Mouse (Mus musculus): ENCODE data around the gene Ttc28. TPM values are rescaled to one million over a fixed set of nuclear protein-coding genes. Genes with fewer than 3 reads are reported as not detected.
A peak's percentile ranks its signal among the peaks of the same experiment; 100 is the strongest.

Ttc28 gene
- polyA plus RNA-seq, 1 experiment from 2014 or later: 5.4 TPM

DNA sequence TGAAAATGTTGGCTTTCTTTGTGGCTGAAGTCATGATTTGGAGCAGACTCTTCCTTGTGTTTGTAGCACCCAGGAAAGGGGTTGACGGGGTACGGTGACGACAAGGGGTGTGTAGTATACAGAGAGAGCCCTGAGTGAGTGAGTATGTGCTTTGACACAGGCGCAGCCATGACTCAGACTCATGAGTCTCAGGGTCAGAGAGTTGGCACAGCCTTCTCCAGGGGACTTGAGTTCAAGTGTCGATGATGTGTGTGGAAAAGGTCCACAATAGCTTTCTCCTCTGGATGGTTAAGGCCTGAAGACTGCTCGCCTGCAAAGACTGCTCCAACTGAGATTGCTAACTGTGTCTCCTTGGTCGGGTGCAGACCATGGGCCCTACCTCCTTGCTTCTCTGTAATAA, 97.1 kb downstream of the Ttc28 start:
- DNase-seq (ENCODE audit: low spot score) (no peak), ATAC-seq (peak; percentile 11; the same call in 1 of the 2 replicates)
- Histone ChIP-seq H3K27ac (ENCODE audit: low read length) (no peak overlapping the region), H3K4me3 (ENCODE audit: low read depth, low read length) (no peak overlapping the region), H3K9me3 (ENCODE audit: low read length) (no peaks in the 10 kb centered on the region), H3K36me3 (ENCODE audit: insufficient read depth, low read length) (no peaks in the 10 kb centered on the region), H3K4me2 (replicated peaks; ENCODE audit: low read depth, low read length) (no peak overlapping the region), H3K4me1 (ENCODE audit: insufficient read depth, low read depth, low read length) (no peaks in the 10 kb centered on the region), H3K9ac (replicated peaks; ENCODE audit: low read depth) (no peak overlapping the region), H3K27me3 (replicated peaks; ENCODE audit: insufficient read depth, low read length) (no peaks in the 10 kb centered on the region)
- WGBS: 71% methylated on average over 7 of the region's 7 CpGs
- TF ChIP-seq CTCF (IDR thresholded peaks at IDR 0.05) (no peak), EP300 (IDR thresholded peaks at IDR 0.05) (no peak)

DNA sequence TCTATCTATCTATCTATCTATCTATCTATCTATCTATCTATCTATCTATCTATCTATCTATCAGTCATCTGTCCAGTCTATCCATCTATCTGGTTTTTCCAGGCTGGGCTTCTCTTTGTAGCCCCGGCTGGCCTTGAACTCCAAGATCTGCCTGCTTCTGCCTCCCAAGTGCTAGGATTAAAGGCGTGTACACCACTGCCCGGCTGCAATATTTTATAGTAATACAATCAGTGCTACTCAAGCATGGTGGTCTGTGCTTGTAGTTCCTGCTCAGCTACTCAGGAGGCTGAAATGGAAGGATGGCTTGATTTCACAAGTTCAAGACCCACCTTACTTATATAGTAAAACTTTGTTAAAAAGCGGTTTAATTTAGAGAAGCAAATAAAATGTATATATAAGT, 98.2 kb downstream of the Ttc28 start:
- Histone ChIP-seq H3K4me2 (replicated peaks; ENCODE audit: low read depth, low read length) (no peak overlapping the region), H3K4me3 (ENCODE audit: low read depth, low read length) (no peak overlapping the region), H3K9me3 (ENCODE audit: low read length) (no peaks in the 10 kb centered on the region), H3K4me1 (ENCODE audit: insufficient read depth, low read depth, low read length) (no peaks in the 10 kb centered on the region), H3K27ac (ENCODE audit: low read length) (no peak overlapping the region), H3K36me3 (ENCODE audit: insufficient read depth, low read length) (no peaks in the 10 kb centered on the region), H3K9ac (replicated peaks; ENCODE audit: low read depth) (no peak overlapping the region), H3K27me3 (replicated peaks; ENCODE audit: insufficient read depth, low read length) (no peaks in the 10 kb centered on the region)
- 79% methylated on average over 4 of the region's 4 CpGs for WGBS
- TF ChIP-seq EP300 (IDR thresholded peaks at IDR 0.05): no peak
- TF ChIP-seq CTCF (IDR thresholded peaks at IDR 0.05): no peak
- ATAC-seq: no peak
- no peak for DNase-seq (ENCODE audit: low spot score)

DNA sequence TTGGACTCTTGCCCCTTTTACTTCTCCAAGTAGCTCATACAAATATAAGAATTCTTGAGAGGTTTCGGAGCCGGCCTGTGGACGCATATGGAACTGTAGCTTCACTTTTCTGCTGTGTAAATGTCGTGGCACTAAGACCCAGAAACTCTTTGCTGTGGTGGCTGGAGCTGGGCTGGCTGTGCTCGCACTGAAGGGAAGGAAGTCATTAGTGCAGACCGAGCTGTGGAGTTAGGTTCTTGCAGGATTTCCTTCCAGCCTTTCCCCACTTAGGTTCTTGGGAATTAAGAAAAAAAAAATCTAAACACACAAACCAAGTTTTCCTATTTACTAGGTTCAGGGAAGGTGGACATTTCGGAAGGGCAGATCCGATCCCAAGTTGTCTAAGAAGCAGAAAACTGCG, 98.9 kb downstream of the Ttc28 start:
- H3K4me3 ChIP-seq (ENCODE audit: low read depth, low read length): peak overlapping the region; percentile 66
- H3K36me3 ChIP-seq (ENCODE audit: insufficient read depth, low read length): no peaks in the 10 kb centered on the region
- peak overlapping the region; percentile 95 for H3K27ac ChIP-seq (ENCODE audit: low read length)
- ATAC-seq (peak; percentile 86), DNase-seq (ENCODE audit: low spot score) (peak; percentile 97)
- H3K9ac ChIP-seq (replicated peaks; ENCODE audit: low read depth): peak overlapping the region; percentile 63; the same call in 1 of the 2 replicates
- 0% methylated on average over 9 of the region's 9 CpGs for WGBS
- no peaks in the 10 kb centered on the region for H3K27me3 ChIP-seq (replicated peaks; ENCODE audit: insufficient read depth, low read length)
- peak; percentile 66 for TF ChIP-seq EP300 (IDR thresholded peaks at IDR 0.05)
- peak; percentile 70 for TF ChIP-seq CTCF (IDR thresholded peaks at IDR 0.05)
- H3K4me1 ChIP-seq (ENCODE audit: insufficient read depth, low read depth, low read length): no peaks in the 10 kb centered on the region
- H3K4me2 ChIP-seq (replicated peaks; ENCODE audit: low read depth, low read length): peak overlapping the region; percentile 89
- no peaks in the 10 kb centered on the region for H3K9me3 ChIP-seq (ENCODE audit: low read length)

DNA sequence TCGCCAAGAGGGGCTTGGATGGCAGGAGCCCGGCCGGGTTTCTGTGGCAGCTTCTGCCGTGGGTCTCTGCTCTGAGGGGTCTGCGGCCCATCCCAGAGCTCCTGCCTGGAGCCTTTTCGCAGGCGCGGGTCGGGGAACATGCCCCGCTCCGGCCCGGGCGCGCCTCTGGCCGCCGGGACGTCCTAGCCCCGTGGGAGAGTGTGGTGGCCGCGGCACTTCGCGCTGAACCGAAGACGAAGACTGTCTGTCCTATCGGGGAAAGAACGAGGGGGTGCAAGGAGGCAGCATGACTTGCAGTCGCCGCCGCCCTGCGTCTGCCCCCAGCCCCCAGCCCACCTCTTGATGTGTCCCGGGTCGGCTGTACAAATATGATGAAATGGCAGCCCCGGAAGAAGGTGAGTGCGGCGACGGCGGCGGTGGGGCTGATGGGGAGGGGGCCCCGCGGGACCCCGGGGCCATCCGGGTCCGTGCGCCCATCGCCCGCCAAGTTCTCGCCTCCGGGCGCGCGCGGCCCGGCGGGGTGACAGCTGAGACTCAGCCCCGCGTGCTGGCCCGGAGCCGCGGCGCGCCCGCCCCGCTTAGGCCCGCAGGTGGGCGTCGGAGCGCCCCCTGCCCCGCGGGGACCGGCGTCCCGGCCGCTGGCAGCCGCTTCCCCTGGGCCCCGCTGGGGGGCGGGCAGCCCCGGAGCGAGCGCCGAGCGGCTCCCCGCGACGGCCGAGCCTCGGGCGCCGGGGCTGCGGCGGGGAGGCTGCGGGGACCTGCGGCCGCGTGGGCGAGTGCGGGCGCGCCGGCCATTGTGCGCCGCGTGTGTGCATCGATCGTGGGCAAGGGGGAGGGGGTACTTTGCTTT, 99.6 kb downstream of the Ttc28 start:
- under 1% methylated on average over 52 of the region's 104 CpGs for WGBS

DNA sequence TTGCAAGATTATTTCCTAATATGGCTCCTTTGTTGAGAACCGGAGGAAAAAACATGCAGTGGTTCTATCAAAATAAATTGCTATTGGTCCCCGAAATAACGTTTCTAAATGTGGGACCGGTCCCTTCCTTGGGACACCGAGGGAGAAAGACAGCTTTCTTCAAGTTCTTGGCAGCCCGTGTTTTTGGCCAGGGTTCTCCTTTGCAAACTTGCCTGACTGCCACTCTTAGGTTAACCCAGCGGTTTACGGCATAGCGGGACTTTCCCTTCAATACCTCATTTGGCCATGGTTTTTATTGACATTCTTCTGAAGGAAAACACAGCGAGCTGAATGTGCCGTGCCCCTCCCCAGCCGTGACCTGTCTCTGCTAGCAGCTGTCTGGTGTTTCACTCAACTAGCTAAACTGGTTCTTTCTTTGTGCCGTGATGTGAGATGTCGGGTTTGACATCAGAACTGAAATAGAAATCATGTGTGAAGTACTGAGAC, 100.3 kb downstream of the Ttc28 start:
- peak overlapping the region; percentile 89 for H3K4me2 ChIP-seq (replicated peaks; ENCODE audit: low read depth, low read length)
- H3K4me3 ChIP-seq (ENCODE audit: low read depth, low read length): peak overlapping the region; percentile 66
- H3K27ac ChIP-seq (ENCODE audit: low read length): peak overlapping the region; percentile 95
- no peak for TF ChIP-seq CTCF (IDR thresholded peaks at IDR 0.05)
- peak; percentile 65 for TF ChIP-seq EP300 (IDR thresholded peaks at IDR 0.05)
- peak; percentile 94 for DNase-seq (ENCODE audit: low spot score)
- H3K9me3 ChIP-seq (ENCODE audit: low read length): no peaks in the 10 kb centered on the region
- H3K27me3 ChIP-seq (replicated peaks; ENCODE audit: insufficient read depth, low read length): no peaks in the 10 kb centered on the region
- H3K36me3 ChIP-seq (ENCODE audit: insufficient read depth, low read length): no peaks in the 10 kb centered on the region
- H3K4me1 ChIP-seq (ENCODE audit: insufficient read depth, low read depth, low read length): no peaks in the 10 kb centered on the region; the same call in 1 of the 2 replicates
- ATAC-seq: peak; percentile 70
- 0% methylated on average over 14 of the region's 14 CpGs for WGBS
- peak overlapping the region; percentile 63 for H3K9ac ChIP-seq (replicated peaks; ENCODE audit: low read depth)

More for the DNA sequence above, 99.6 kb downstream of the Ttc28 start:
- peak overlapping the region; percentile 89 for H3K4me2 ChIP-seq (replicated peaks; ENCODE audit: low read depth, low read length)
- TF ChIP-seq EP300 (IDR thresholded peaks at IDR 0.05) (no peak), CTCF (IDR thresholded peaks at IDR 0.05) (peak; percentile 18; the same call in 1 of the 2 replicates)
- peak overlapping the region; percentile 95 for H3K27ac ChIP-seq (ENCODE audit: low read length)
- peak overlapping the region; percentile 63 for H3K9ac ChIP-seq (replicated peaks; ENCODE audit: low read depth)
- H3K27me3 ChIP-seq (replicated peaks; ENCODE audit: insufficient read depth, low read length): no peaks in the 10 kb centered on the region
- H3K9me3 ChIP-seq (ENCODE audit: low read length): no peaks in the 10 kb centered on the region
- H3K4me3 ChIP-seq (ENCODE audit: low read depth, low read length): peak overlapping the region; percentile 66
- DNase-seq (ENCODE audit: low spot score): peak; percentile 54
- no peaks in the 10 kb centered on the region for H3K36me3 ChIP-seq (ENCODE audit: insufficient read depth, low read length)
- peak; percentile 53 for ATAC-seq
- H3K4me1 ChIP-seq (ENCODE audit: insufficient read depth, low read depth, low read length): no peaks in the 10 kb centered on the region; the same call in 1 of the 2 replicates

DNA sequence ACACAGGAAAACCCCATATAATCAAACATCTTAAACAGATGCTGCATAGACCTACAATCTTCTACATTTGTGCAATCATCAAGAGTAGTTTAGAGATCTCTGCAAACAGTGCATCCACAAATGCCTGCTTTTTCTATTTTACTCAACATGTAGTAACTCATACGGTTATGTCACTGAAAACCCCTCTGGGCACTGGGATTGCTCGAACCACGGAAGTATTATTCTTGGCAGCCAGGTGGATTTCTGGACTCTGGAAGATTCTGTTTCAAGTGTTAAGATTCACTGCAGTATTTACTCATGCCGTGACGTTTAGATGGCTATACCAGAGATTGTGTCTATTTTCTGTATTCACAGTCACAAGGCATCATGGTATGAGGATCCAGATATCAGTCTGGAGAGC, 101.0 kb downstream of the Ttc28 start:
- H3K9me3 ChIP-seq (ENCODE audit: low read length): no peaks in the 10 kb centered on the region
- H3K36me3 ChIP-seq (ENCODE audit: insufficient read depth, low read length): no peaks in the 10 kb centered on the region
- peak overlapping the region; percentile 89 for H3K4me2 ChIP-seq (replicated peaks; ENCODE audit: low read depth, low read length)
- H3K4me1 ChIP-seq (ENCODE audit: insufficient read depth, low read depth, low read length): no peaks in the 10 kb centered on the region; the same call in 1 of the 2 replicates
- H3K27ac ChIP-seq (ENCODE audit: low read length): peak overlapping the region; percentile 95; the same call in 1 of the 2 replicates
- TF ChIP-seq CTCF (IDR thresholded peaks at IDR 0.05): no peak
- TF ChIP-seq EP300 (IDR thresholded peaks at IDR 0.05): no peak
- 0 out of 2 replicates have a peak overlapping the region, but pooled peaks have one; percentile 63 for H3K9ac ChIP-seq (replicated peaks; ENCODE audit: low read depth)
- peak overlapping the region; percentile 66 for H3K4me3 ChIP-seq (ENCODE audit: low read depth, low read length)
- no peak for ATAC-seq
- no peaks in the 10 kb centered on the region for H3K27me3 ChIP-seq (replicated peaks; ENCODE audit: insufficient read depth, low read length)
- no peak for DNase-seq (ENCODE audit: low spot score)
- WGBS: 36% methylated on average over 5 of the region's 5 CpGs

Data from lung, postnatal 0 days (tissue).